In genomic region chrX:41910471-41910870, GRCm38 (mm10) we compare ENCODE assay signal across 8 mouse cellular contexts. TPM values are rescaled to one million over a fixed set of nuclear protein-coding genes. Genes with fewer than 3 reads are reported as not detected.
DNase-seq lines count a peak whose midpoint lies in the region; ATAC-seq lines count a peak whose summit lies in the region.

No protein-coding gene starts in this region.

- peaks cover 2% of the 10 kb centered on the region; the same call in 1 of the 2 replicates for H3K27me3 ChIP-seq in erythroblast, embryonic 14.5 days (ENCODE audit: control insufficient read depth)
- no peaks in the 10 kb centered on the region for H3K27me3 ChIP-seq in liver, embryonic 13.5 days

- 0 out of 2 replicates have a peak overlapping the region, but pooled peaks have one; percentile 27 for H3K27ac ChIP-seq in liver, embryonic 13.5 days

- peak overlapping the region; percentile 85 for H3K9ac ChIP-seq in liver, embryonic 13.5 days

- peak overlapping the region; percentile 73 for H3K4me2 ChIP-seq in liver, embryonic 13.5 days

- peaks cover 4% of the 10 kb centered on the region for H3K36me3 ChIP-seq in erythroblast, embryonic 14.5 days (ENCODE audit: control insufficient read depth)
- H3K36me3 ChIP-seq in liver, embryonic 13.5 days, result no peaks in the 10 kb centered on the region

- 11% methylated on average over 9 of the region's 9 CpGs for WGBS in liver, embryonic 13.5 days (ENCODE audit: insufficient replicate concordance)

- peak; percentile 4 for DNase-seq in embryo, embryonic 10 days (ENCODE audit: low spot score)
- DNase-seq in embryo, embryonic 9.5 days (ENCODE audit: extremely low spot score), result no peak
- peak; percentile 31 for DNase-seq in A20 (ENCODE audit: low read depth, low spot score)
- no peak for DNase-seq in liver, embryonic 13.5 days
- DNase-seq in thymus, postnatal 4 days, result no peak
- no peak for DNase-seq in cerebellum, postnatal 14 days
- DNase-seq in spleen, postnatal 10 days (ENCODE audit: low spot score in 2 of 2), result no peak

- peaks cover 7% of the 10 kb centered on the region for H3K9me3 ChIP-seq in erythroblast, embryonic 14.5 days (ENCODE audit: control insufficient read depth, low read length)
- no peaks in the 10 kb centered on the region for H3K9me3 ChIP-seq in liver, embryonic 13.5 days (replicated peaks)

- ATAC-seq in liver, embryonic 13.5 days (ENCODE audit: low read depth), result no peak

- peaks cover 30% of the 10 kb centered on the region for H3K4me1 ChIP-seq in erythroblast, embryonic 14.5 days (ENCODE audit: control insufficient read depth)
- peaks cover 31% of the 10 kb centered on the region for H3K4me1 ChIP-seq in liver, embryonic 13.5 days (replicated peaks)

- H3K4me3 ChIP-seq in erythroblast, embryonic 14.5 days (replicated peaks), result peak overlapping the region; percentile 90
- peak overlapping the region; percentile 77 for H3K4me3 ChIP-seq in liver, embryonic 13.5 days (replicated peaks)

RNA-seq across cellular contexts. Expression of gene Thoc2, which starts 10.0 kb away (rescaled TPM):
- 0.42 and 0.63 TPM in 2 replicates for polyA plus RNA-seq in erythroblast, embryonic 14.5 days (2012)
- 32.0 and 45.2 TPM in 2 replicates for polyA plus RNA-seq in liver, embryonic 13.5 days (2015; fragmentation: Nextera tagmentation; extraction: Ambion mirVana)

Comparison
In these comparisons a context has a peak if more than half of its experiments do, and no peak if none do; other contexts are left out.
1. DNase-seq: peak in embryo, embryonic 10 days (single experiment) and A20 (single experiment); none in embryo, embryonic 9.5 days (single experiment), liver, embryonic 13.5 days (single experiment), thymus, postnatal 4 days (single experiment), cerebellum, postnatal 14 days (0 of 2) and spleen, postnatal 10 days (0 of 2).
2. RNA of gene Thoc2, which starts 10.0 kb away (polyA plus RNA-seq): 32.0 to 45.2 TPM in liver, embryonic 13.5 days; 0.42 to 0.63 TPM in erythroblast, embryonic 14.5 days; every median in the first group is over 10 times any median in the second.